Mouse (Mus musculus) B cell, adult (primary cell): ENCODE data around the gene Gm960. TPM values are rescaled to one million over a fixed set of nuclear protein-coding genes. Genes with fewer than 3 reads are reported as not detected.

Experiments
- total RNA-seq: library from RNA; stranded (reverse); gene quantifications from 4 replicates; pipeline ENCODE4 v1.2.4, GENCODE M21; 2023; ENCODE audit not compliant: inconsistent age

Gm960 gene
- total RNA-seq = not detected in 4 replicates

DNA sequence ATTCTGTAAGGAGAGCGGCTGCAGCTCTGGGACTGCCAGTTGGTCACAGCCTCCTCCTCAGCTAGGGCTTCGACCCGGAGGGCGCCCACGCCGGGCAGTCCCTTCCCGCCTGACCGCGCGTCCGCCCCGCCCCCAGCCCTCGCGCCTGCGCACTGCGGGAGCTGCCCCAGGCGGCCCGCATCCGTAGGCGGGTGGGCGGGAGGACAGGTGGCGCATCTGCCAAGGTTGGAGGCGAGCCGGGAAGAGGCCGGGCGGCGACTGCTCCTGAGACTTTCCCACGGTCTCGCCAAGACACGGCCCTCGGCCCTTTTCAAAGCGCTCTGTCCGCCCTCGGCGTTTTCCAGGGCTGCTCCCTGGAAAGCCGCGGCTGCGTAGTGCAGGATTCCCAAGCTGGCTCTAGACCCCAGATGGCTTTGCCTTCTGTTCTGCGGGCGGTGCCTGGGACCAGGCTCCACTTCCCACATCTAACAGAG lies at the start of gene Gm960:
Gene Gm960 (minus strand): TSS at position 464 of the 473 bp plus-strand sequence.

DNA sequence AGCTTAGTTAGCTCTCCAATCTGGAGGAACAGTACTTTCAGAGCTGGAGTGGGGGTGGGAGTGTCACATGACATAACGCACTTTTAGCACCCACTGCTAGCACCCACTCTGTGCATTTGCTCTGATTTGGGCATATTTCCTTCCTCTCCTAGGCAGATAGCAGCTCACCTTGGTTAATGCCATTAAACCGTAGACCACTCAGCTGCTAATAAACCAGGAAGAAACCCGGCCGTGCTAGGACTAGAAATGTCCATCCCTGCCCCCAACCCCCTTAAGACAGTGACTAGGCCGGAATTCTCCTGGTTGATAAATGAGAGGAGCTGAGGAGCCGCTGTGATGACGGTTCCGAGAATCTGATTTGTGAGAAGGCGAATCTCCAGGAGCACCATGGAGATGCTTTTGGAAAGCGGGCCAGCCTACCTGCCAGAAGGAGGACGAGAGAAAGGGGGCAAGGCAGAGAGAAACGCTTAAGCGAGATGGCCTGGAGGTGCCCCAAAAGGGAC lies 12.7 kb upstream of the Gm960 start, which contains the start of gene Sptbn2:
Gene Sptbn2 (plus strand): TSS at position 70 of the 503 bp plus-strand sequence.

GRCm38 (mm10) chr19:4625179-4625828 lies 73.2 kb downstream of the Gm960 start, which contains the start of gene Rce1:
Gene Rce1, minus strand, starts transcription at chr19:4625641.

DNA sequence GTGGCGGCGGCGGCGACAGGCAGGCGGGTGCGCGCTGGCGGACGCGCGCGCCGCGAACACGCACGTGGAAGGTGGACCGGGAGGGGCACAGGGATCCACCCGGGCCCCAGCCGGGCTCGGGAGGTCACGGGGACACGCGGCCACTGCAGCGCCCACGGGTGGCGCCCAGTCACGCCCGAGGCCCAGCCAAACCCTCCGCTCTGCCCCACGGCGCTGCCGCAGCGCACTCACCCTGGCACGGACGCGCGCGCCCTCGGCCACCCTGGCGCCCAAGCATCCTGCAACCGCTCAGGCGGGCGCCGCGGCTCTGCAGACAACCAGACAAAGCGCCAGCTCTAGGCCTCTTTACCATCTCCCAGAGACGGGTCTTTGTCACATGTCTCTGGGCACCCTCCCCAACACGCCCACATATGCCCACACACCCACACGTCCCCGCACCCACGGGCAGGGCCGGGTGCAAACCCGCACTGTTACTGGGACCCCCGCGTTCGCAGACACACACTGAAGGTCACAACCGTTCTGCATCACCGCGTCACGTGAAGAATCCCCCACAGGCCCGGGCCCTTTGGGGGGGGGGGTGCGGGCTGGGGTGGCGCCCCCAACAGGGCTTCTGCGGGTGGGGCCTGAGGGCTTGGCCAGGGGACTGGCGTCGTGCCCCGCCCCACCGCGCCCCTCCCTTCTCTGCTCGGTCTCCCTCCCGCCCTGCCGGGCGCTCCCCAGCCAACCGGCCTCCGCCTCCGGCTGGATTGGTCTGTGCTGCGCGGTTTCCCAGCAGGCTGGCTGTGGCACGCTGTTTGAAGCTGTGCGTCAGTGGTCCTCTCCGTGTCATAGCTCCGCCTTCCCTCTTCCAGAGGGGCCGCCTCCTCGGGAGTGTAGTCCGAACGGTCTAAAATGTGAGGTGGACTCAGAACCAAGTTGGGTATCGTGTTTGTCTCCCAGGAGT lies 83.0 kb downstream of the Gm960 start, which contains the start of gene Lrfn4:
Gene Lrfn4 (minus strand): TSS at position 517 of the 943 bp plus-strand sequence.

Other genes starting within 250 kb of the Gm960 start
- gene Syt12, start 221.2 kb downstream of the Gm960 start, total RNA-seq = not detected in 4 replicates
- gene 2010003K11Rik, start 200.1 kb downstream of the Gm960 start, total RNA-seq = not detected in 4 replicates
- gene Pcx, start 188.2 kb downstream of the Gm960 start, total RNA-seq = 3.8 to 8.0 TPM (median 4.9 TPM) in 4 replicates
- gene Lrfn4, start 83.0 kb downstream of the Gm960 start, total RNA-seq = 0.16 to 0.33 TPM (median 0.29 TPM) in 4 replicates
- gene Rce1, start 73.0 kb downstream of the Gm960 start, total RNA-seq = 53.6 to 54.6 TPM (median 54.2 TPM) in 4 replicates
- not detected in 4 replicates for gene Sptbn2, start 12.5 kb upstream of the Gm960 start, total RNA-seq
- gene Rbm4b, start 57.8 kb upstream of the Gm960 start, total RNA-seq = 22.8 to 27.2 TPM (median 23.0 TPM) in 4 replicates
- 66.4 to 76.6 TPM (median 70.6 TPM) in 4 replicates for gene Rbm4, start 95.2 kb upstream of the Gm960 start, total RNA-seq
- 28.2 to 42.1 TPM (median 30.4 TPM) in 4 replicates for gene Gm21992, start 112.9 kb upstream of the Gm960 start, total RNA-seq
- 68.5 to 90.5 TPM (median 73.1 TPM) in 4 replicates for gene Rbm14, start 113.0 kb upstream of the Gm960 start, total RNA-seq
- gene Ccs, start 140.7 kb upstream of the Gm960 start, total RNA-seq = 22.2 to 26.6 TPM (median 24.0 TPM) in 4 replicates
- not detected in 4 replicates for gene Ccdc87, start 140.7 kb upstream of the Gm960 start, total RNA-seq
- gene Ctsf, start 156.5 kb upstream of the Gm960 start, total RNA-seq = 0.63 to 1.5 TPM (median 1.4 TPM) in 3 of 4 replicates, not detected in the other
- gene Actn3, start 179.2 kb upstream of the Gm960 start, total RNA-seq = not detected in 4 replicates
- 7.2 to 12.1 TPM (median 9.8 TPM) in 4 replicates for gene Zdhhc24, start 180.0 kb upstream of the Gm960 start, total RNA-seq
- gene Bbs1, start 208.0 kb upstream of the Gm960 start, total RNA-seq = 2.5 to 5.7 TPM (median 2.9 TPM) in 4 replicates
- gene Dpp3, start 229.6 kb upstream of the Gm960 start, total RNA-seq = 71.4 to 78.7 TPM (median 76.1 TPM) in 4 replicates
- gene Peli3, start 244.5 kb upstream of the Gm960 start, total RNA-seq = 1.1 to 4.0 TPM (median 1.6 TPM) in 4 replicates